Mouse (Mus musculus): ENCODE measurements around the gene Ugt2b5. TPM values are rescaled to one million over a fixed set of nuclear protein-coding genes. Genes with fewer than 3 reads are reported as not detected.

The Ugt2b5 gene
- polyA plus RNA-seq (2015; fragmentation: Nextera tagmentation; extraction: Ambion mirVana), result 0.22 TPM in 1 of 2 replicates, not detected in the other

GRCm38 (mm10) chr5:87140196-87140595 lies at the start of gene Ugt2b5:
Gene Ugt2b5, minus strand, starts transcription at chr5:87140318.

DNA sequence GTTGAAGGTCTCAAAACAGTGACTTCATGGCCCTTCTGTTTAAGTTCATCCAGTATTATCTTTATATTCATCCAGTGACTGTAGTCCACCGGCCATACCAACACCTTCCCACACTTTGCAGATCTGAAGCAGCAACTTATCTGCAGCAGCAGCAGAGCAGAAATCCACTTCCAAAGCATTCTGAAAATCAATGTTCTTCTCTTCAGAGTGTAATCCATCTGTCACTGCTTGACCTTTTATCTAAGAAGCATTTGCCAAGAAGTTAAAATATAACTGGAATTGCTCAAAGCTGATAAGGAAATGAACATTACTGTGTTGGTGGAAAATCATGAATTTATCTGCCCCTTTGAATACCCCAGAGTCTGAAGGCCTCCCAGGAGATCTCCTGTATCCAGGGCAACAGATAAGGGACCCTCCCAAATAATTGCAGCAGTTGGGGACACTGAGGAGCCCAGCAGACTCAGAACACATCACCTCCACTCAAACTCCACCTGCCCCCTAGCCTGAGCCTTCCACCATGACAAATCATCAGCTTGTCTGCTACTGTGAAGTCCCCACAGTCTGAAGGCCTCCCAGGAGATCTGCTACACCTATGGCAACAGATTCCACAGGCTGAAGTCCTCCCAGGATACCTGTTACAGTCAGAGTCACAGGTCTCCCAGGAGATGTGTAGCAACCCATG lies 47.6 kb downstream of the Ugt2b5 start, which contains the start of gene Ugt2b36:
Gene Ugt2b36 (minus strand): TSS at position 210 of the 682 bp plus-strand sequence.

Other genes starting within 250 kb of the Ugt2b5 start
- 0.99 and 1.2 TPM in 2 replicates for gene Ugt2b34, start 233.4 kb downstream of the Ugt2b5 start, polyA plus RNA-seq (2015; fragmentation: Nextera tagmentation; extraction: Ambion mirVana)
- not detected in 2 replicates for gene Ugt2b1, start 213.8 kb downstream of the Ugt2b5 start, polyA plus RNA-seq (2015; fragmentation: Nextera tagmentation; extraction: Ambion mirVana)
- 0.05 TPM in 1 of 2 replicates, not detected in the other for gene Ugt2b35, start 139.5 kb downstream of the Ugt2b5 start, polyA plus RNA-seq (2015; fragmentation: Nextera tagmentation; extraction: Ambion mirVana)
- not detected in 2 replicates for gene Ugt2b36, start 47.8 kb downstream of the Ugt2b5 start, polyA plus RNA-seq (2015; fragmentation: Nextera tagmentation; extraction: Ambion mirVana)
- not detected in 2 replicates for gene Ugt2b37, start 114.5 kb upstream of the Ugt2b5 start, polyA plus RNA-seq (2015; fragmentation: Nextera tagmentation; extraction: Ambion mirVana)
- gene Ugt2a3, start 196.9 kb upstream of the Ugt2b5 start, polyA plus RNA-seq (2015; fragmentation: Nextera tagmentation; extraction: Ambion mirVana), result not detected in 2 replicates

Measured in urinary bladder, postnatal 0 days (tissue).